Mouse (Mus musculus) spleen, adult 2 months (tissue): ENCODE data around the gene Aco2. TPM values are rescaled to one million over a fixed set of nuclear protein-coding genes. Genes with fewer than 3 reads are reported as not detected.

Source experiments
- DNase-seq, 2 experiments: peaks; one replicate each; pipeline versions ENCODE4 v3.0.0 to v3.0.0-alpha.2; 2012 to 2021; ENCODE audit warnings: low spot score in 2 of 2, low read depth in 1 of 2
- H3K27ac ChIP-seq: fragments of 200-500 bp; 2 replicates; pipeline ENCODE4 v1.5.1; 2012; ENCODE audit warnings: low read length, inconsistent platforms; ENCODE audit not compliant: insufficient read depth
- H3K27me3 ChIP-seq: fragments of 200-500 bp; 2 replicates; pipeline ENCODE4 v1.6.1; 2012; ENCODE audit warnings: mild to moderate bottlenecking, moderate library complexity, low read length, inconsistent platforms; ENCODE audit not compliant: control insufficient read depth, insufficient read depth
- H3K36me3 ChIP-seq: fragments of 200-500 bp; 2 replicates; pipeline ENCODE4 v1.6.1; 2012; ENCODE audit warnings: mild to moderate bottlenecking, low read length, inconsistent platforms; ENCODE audit not compliant: control insufficient read depth, insufficient read depth
- H3K4me1 ChIP-seq: fragments of 200-500 bp; 2 replicates; pipeline ENCODE4 v1.6.1; 2011; ENCODE audit warnings: inconsistent platforms; ENCODE audit not compliant: control insufficient read depth, insufficient read depth, insufficient read length
- H3K4me3 ChIP-seq: fragments of 200-500 bp; 2 replicates; pipeline ENCODE4 v1.5.1; 2011; ENCODE audit warnings: mild to moderate bottlenecking, inconsistent platforms; ENCODE audit not compliant: insufficient read depth, insufficient read length; ENCODE audit errors: extremely low read depth
- CTCF ChIP-seq: fragments of 200-500 bp; IDR thresholded peaks from 2 replicates; pipeline ENCODE4 v1.5.1; 2011; ENCODE audit warnings: mild to moderate bottlenecking, inconsistent platforms; ENCODE audit not compliant: insufficient read depth, insufficient read length, insufficient replicate concordance; ENCODE audit errors: extremely low read depth
- POLR2A ChIP-seq: fragments of 200-500 bp; IDR thresholded peaks from 2 replicates; pipeline ENCODE4 v1.6.1; 2011; ENCODE audit warnings: low read depth, low read length, inconsistent platforms
- WGBS: fragments of 180-500 bp; shearing (Covaris S2); methylation state at CpG from one replicate; pipeline ENCODE4 v1.1.7; 2018; 5-methylcytosine and 5-hydroxymethylcytosine counted together
- polyA plus RNA-seq: library from polyadenylated mRNA; depleted of rRNA; stranded (reverse); fragments of >200 nt; gene quantifications from 2 replicates; pipeline ENCODE4 v1.2.3, GENCODE M21; 2012

Aco2 gene
- polyA plus RNA-seq, 1 experiment: 68.7 TPM

- TF ChIP-seq CTCF (no peak), POLR2A (peak; percentile 7)
- under 1% methylated on average over 30 of the region's 30 CpGs for WGBS
- H3K27me3 ChIP-seq: no peaks in the 10 kb centered on the region
- H3K36me3 ChIP-seq: peaks cover 22% of the 10 kb centered on the region
- peaks cover 4% of the 10 kb centered on the region for H3K4me1 ChIP-seq
- peak; percentile 79 to 96 for DNase-seq
- peak within 1 kb of the TSS; percentile 94 for H3K4me3 ChIP-seq
- peak within 1 kb of the TSS; percentile 99 for H3K27ac ChIP-seq
These were observed 376 bp upstream of the Aco2 start, which contains the start of gene Phf5a for GRCm38 (mm10) chr15:81871604-81872261. TSS of gene Phf5a (minus strand) at chr15:81871911.

- no peak overlapping the region for H3K4me3 ChIP-seq
- H3K27ac ChIP-seq: no peak overlapping the region
- no peaks in the 10 kb centered on the region for H3K36me3 ChIP-seq
- no peak for DNase-seq
- no peak for TF ChIP-seq CTCF
- no peak for TF ChIP-seq POLR2A
- H3K27me3 ChIP-seq: no peaks in the 10 kb centered on the region
- WGBS: 87% methylated on average over 5 of the region's 5 CpGs
- H3K4me1 ChIP-seq: peaks cover 3% of the 10 kb centered on the region; the same call in 1 of the 2 replicates
These were observed 7.7 kb downstream of the Aco2 start for GRCm38 (mm10) chr15:81879531-81880401.

GRCm38 (mm10) chr15:81882348-81882747, 10.2 kb downstream of the Aco2 start:
- 0 out of 2 replicates have a peak, but pooled peaks cover 1% of the 10 kb centered on the region for H3K36me3 ChIP-seq
- no peak for DNase-seq
- WGBS: 83% methylated on average over 3 of the region's 3 CpGs
- H3K27ac ChIP-seq: no peak overlapping the region
- no peak overlapping the region for H3K4me3 ChIP-seq
- no peak for TF ChIP-seq POLR2A
- no peak for TF ChIP-seq CTCF
- peaks cover 3% of the 10 kb centered on the region; the same call in 1 of the 2 replicates for H3K4me1 ChIP-seq
- H3K27me3 ChIP-seq: no peaks in the 10 kb centered on the region

- H3K27me3 ChIP-seq: no peaks in the 10 kb centered on the region
- TF ChIP-seq CTCF (no peak), POLR2A (no peak)
- WGBS: 97% methylated on average over 3 of the region's 3 CpGs
- H3K27ac ChIP-seq: no peak overlapping the region
- no peak overlapping the region for H3K4me3 ChIP-seq
- no peaks in the 10 kb centered on the region; the same call in 1 of the 2 replicates for H3K4me1 ChIP-seq
- DNase-seq: no peak
- peaks cover 7% of the 10 kb centered on the region; the same call in 1 of the 2 replicates for H3K36me3 ChIP-seq
These were observed 13.4 kb downstream of the Aco2 start for GRCm38 (mm10) chr15:81885418-81885934.

GRCm38 (mm10) chr15:81886795-81887550, 14.9 kb downstream of the Aco2 start:
- Histone ChIP-seq H3K27ac (no peak overlapping the region), H3K27me3 (no peaks in the 10 kb centered on the region), H3K4me1 (no peaks in the 10 kb centered on the region), H3K4me3 (no peak overlapping the region), H3K36me3 (peaks cover 13% of the 10 kb centered on the region)
- WGBS: 91% methylated on average over 6 of the region's 6 CpGs
- DNase-seq: no peak
- no peak for TF ChIP-seq CTCF
- TF ChIP-seq POLR2A: no peak

GRCm38 (mm10) chr15:81889175-81889574, 17.1 kb downstream of the Aco2 start:
- TF ChIP-seq CTCF (no peak), POLR2A (no peak)
- no peak overlapping the region for H3K27ac ChIP-seq
- no peaks in the 10 kb centered on the region for H3K27me3 ChIP-seq
- H3K4me1 ChIP-seq: no peaks in the 10 kb centered on the region
- peaks cover 17% of the 10 kb centered on the region for H3K36me3 ChIP-seq
- WGBS: 91% methylated on average over 7 of the region's 7 CpGs
- H3K4me3 ChIP-seq: no peak overlapping the region
- DNase-seq: no peak
